Mouse (Mus musculus): ENCODE measurements at regions not wholly inside any gene's neighbourhood (a gene's known extent, or its start where the extent isn't known, plus 50 kb on each side); places are given as distances from the start of the nearest gene placed in this dataset.

DNA sequence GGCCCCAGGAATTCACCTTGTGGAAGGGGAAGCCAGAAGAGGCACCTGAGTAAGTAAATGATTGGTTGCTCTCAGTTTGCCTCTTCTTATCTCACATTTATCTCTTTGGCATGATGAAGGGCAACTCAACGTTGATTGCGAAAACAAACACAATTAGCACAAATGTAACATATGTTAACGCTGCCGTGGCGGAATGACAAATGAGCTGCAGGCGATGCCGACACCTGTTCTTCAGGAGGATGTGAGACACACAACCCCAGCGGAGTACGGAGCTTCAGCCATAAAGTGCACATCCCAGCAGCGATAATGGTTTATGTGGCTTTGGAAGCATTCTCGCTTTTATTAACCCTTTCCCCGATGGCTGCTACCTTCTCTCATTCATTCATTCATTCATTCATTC lies 134.7 kb downstream of the Gm11146 start:
- TF ChIP-seq POLR2A (IDR thresholded peaks at IDR 0.05; ENCODE audit: low read depth, low read length): no peak
- TF ChIP-seq CTCF (conservative IDR thresholded peaks at IDR 0.05; ENCODE audit: insufficient read depth, insufficient read length, low read depth, low read length): no peak

Measured in kidney, adult 2 months (tissue).